Comparison of ENCODE assay signal across 24 mouse cellular contexts in genomic region chr6:36604802-36605201, GRCm38 (mm10).
DNase-seq lines count a peak whose midpoint lies in the region; ATAC-seq and TF ChIP-seq lines count a peak whose summit lies in the region.
"Had no signal": no experiment of that assay in that cellular context is flagged by ENCODE, and none has a peak within 500 bp of the region (broad histone marks: within the 10 kb centered on the region; RNA-seq: fewer than 3 reads in every experiment).

No protein-coding gene starts in this region.

- H3K9ac ChIP-seq in forebrain, embryonic 14.5 days (ENCODE audit: low read length): no peak overlapping the region
- no peak overlapping the region for H3K9ac ChIP-seq in forebrain, embryonic 15.5 days (replicated peaks)
- H3K9ac ChIP-seq: heart, embryonic 12.5 days; limb, embryonic 12.5 days had no signal

- H3K36me3 ChIP-seq in forebrain, embryonic 14.5 days (ENCODE audit: control insufficient read depth, insufficient read depth, low read length): no peaks in the 10 kb centered on the region
- no peaks in the 10 kb centered on the region for H3K36me3 ChIP-seq in forebrain, embryonic 15.5 days
- no peaks in the 10 kb centered on the region for H3K36me3 ChIP-seq in kidney, adult 2 months (ENCODE audit: control insufficient read depth, insufficient read depth, low read length)
- H3K36me3 ChIP-seq: heart, embryonic 12.5 days; hindbrain, embryonic 10.5 days; limb, embryonic 12.5 days had no signal

- no peak overlapping the region for H3K4me3 ChIP-seq in forebrain, embryonic 14.5 days (ENCODE audit: low read depth, low read length)
- H3K4me3 ChIP-seq in forebrain, embryonic 15.5 days: no peak overlapping the region
- no peak overlapping the region for H3K4me3 ChIP-seq in kidney, adult 2 months (ENCODE audit: insufficient read depth, low read depth, low read length)
- H3K4me3 ChIP-seq: heart, embryonic 12.5 days; hindbrain, embryonic 10.5 days; limb, embryonic 12.5 days had no signal

- 83% methylated on average over 3 of the region's 3 CpGs for WGBS in forebrain, embryonic 14.5 days
- WGBS in forebrain, embryonic 15.5 days: 76% methylated on average over 3 of the region's 3 CpGs
- WGBS in kidney, adult 2 months: 79% methylated on average over 3 of the region's 3 CpGs

- intact Hi-C loops in left cerebral cortex, postnatal 14 days (cut with DNase I): no loop called here

- TF ChIP-seq CTCF in kidney, adult 2 months (conservative IDR thresholded peaks at IDR 0.05; ENCODE audit: insufficient read depth, insufficient read length, low read depth, low read length): no peak

- no peak for TF ChIP-seq POLR2A in kidney, adult 2 months (IDR thresholded peaks at IDR 0.05; ENCODE audit: low read depth, low read length)

- H3K9me3 ChIP-seq in forebrain, embryonic 14.5 days (replicated peaks; ENCODE audit: control insufficient read depth, low read length): no peaks in the 10 kb centered on the region
- no peaks in the 10 kb centered on the region for H3K9me3 ChIP-seq in forebrain, embryonic 15.5 days
- H3K9me3 ChIP-seq: heart, embryonic 12.5 days; hindbrain, embryonic 10.5 days; limb, embryonic 12.5 days had no signal

- 0 out of 2 replicates have a peak, but pooled peaks cover 2% of the 10 kb centered on the region for H3K4me1 ChIP-seq in forebrain, embryonic 14.5 days (ENCODE audit: control insufficient read depth, insufficient read depth, low read length)
- H3K4me1 ChIP-seq in forebrain, embryonic 15.5 days: 0 out of 2 replicates have a peak, but pooled peaks cover 5% of the 10 kb centered on the region
- no peaks in the 10 kb centered on the region for H3K4me1 ChIP-seq in kidney, adult 2 months (ENCODE audit: control insufficient read depth, insufficient read depth, low read length)
- H3K4me1 ChIP-seq: heart, embryonic 12.5 days; limb, embryonic 12.5 days had no signal

- DNase-seq in forebrain, embryonic 14.5 days (ENCODE audit: low spot score): peak; percentile 29
- peak; percentile 81 for DNase-seq in right cerebral cortex, adult 18-20 months
- no peak for DNase-seq in right cerebral cortex, postnatal 4 days
- DNase-seq in left cerebral cortex, postnatal 14 days (ENCODE audit: low spot score in 2 of 2): peak; percentile 46 to 59
- DNase-seq in kidney, adult 2 months: no peak
- no peak for DNase-seq in spleen, postnatal 14 days (ENCODE audit: low spot score in 2 of 2)
- DNase-seq: adrenal gland, postnatal 14 days; cerebellum, adult 9-11 months; gastrocnemius, postnatal 10 days; heart, adult 18-20 months; heart, postnatal 10 days; kidney, postnatal 36 days; lung, adult 18-20 months; lung, postnatal 14 days; thymus, adult 2 months had no signal

- no peaks in the 10 kb centered on the region for H3K27me3 ChIP-seq in forebrain, embryonic 14.5 days (replicated peaks; ENCODE audit: control insufficient read depth, insufficient read depth, low read length)
- H3K27me3 ChIP-seq in forebrain, embryonic 15.5 days: no peaks in the 10 kb centered on the region
- no peaks in the 10 kb centered on the region for H3K27me3 ChIP-seq in kidney, adult 2 months (replicated peaks; ENCODE audit: control insufficient read depth, insufficient read depth, low read length)
- H3K27me3 ChIP-seq: heart, embryonic 12.5 days; limb, embryonic 12.5 days had no signal

- H3K4me2 ChIP-seq in forebrain, embryonic 14.5 days (ENCODE audit: low read length): no peak overlapping the region
- H3K4me2 ChIP-seq in forebrain, embryonic 15.5 days (replicated peaks): no peak overlapping the region
- H3K4me2 ChIP-seq: heart, embryonic 12.5 days; limb, embryonic 12.5 days; liver, embryonic 11.5 days; midbrain, embryonic 11.5 days had no signal

- no peak overlapping the region for H3K27ac ChIP-seq in forebrain, embryonic 14.5 days (ENCODE audit: low read depth, low read length)
- H3K27ac ChIP-seq in forebrain, embryonic 15.5 days (replicated peaks): no peak overlapping the region
- no peak overlapping the region for H3K27ac ChIP-seq in kidney, adult 2 months (ENCODE audit: insufficient read depth, low read depth, low read length)
- H3K27ac ChIP-seq: hindbrain, embryonic 10.5 days; hindbrain, postnatal 0 days; limb, embryonic 12.5 days had no signal

- no peak for ATAC-seq in forebrain, embryonic 14.5 days
- ATAC-seq in forebrain, embryonic 15.5 days (replicated peaks): no peak
- ATAC-seq in erythroblast, adult 5-6 weeks (replicated peaks; ENCODE audit: low FRiP score, poor library complexity, severe bottlenecking): no peak
- ATAC-seq: hindbrain, postnatal 0 days; intestine, embryonic 16.5 days had no signal

Comparison
In these comparisons a context has a peak if more than half of its experiments do, and no peak if none do; other contexts are left out.
1. DNase-seq: peak in forebrain, embryonic 14.5 days (single experiment), right cerebral cortex, adult 18-20 months (single experiment) and left cerebral cortex, postnatal 14 days (2 of 2); none in right cerebral cortex, postnatal 4 days (single experiment), kidney, adult 2 months (single experiment) and spleen, postnatal 14 days (0 of 2).